Mouse (Mus musculus): ENCODE results near the gene Sf3a2.

- TF ChIP-seq CTCF (IDR thresholded peaks at IDR 0.05; ENCODE audit: low read depth, low read length) (no peak), POLR2A (IDR thresholded peaks at IDR 0.05; ENCODE audit: extremely low read depth, insufficient read depth, low read length) (no peak)
Measured at GRCm38 (mm10) chr10:80755291-80756015, 42.5 kb upstream of the Sf3a2 start.
